Mouse (Mus musculus) cerebellum, adult 2 months (tissue): ENCODE measurements around the gene Smchd1.

Experiments used
- CTCF ChIP-seq: fragments of 200-500 bp; IDR thresholded peaks from 2 replicates; pipeline ENCODE4 v1.5.1; 2011; ENCODE audit warnings: low read depth, mild to moderate bottlenecking, control low read depth, low read length, moderate library complexity, borderline replicate concordance; ENCODE audit not compliant: insufficient read depth
- POLR2A ChIP-seq: fragments of 200-500 bp; IDR thresholded peaks from 2 replicates; pipeline ENCODE4 v1.6.1; 2011; ENCODE audit warnings: low read length, control low read depth, borderline replicate concordance; ENCODE audit not compliant: insufficient read depth

DNA sequence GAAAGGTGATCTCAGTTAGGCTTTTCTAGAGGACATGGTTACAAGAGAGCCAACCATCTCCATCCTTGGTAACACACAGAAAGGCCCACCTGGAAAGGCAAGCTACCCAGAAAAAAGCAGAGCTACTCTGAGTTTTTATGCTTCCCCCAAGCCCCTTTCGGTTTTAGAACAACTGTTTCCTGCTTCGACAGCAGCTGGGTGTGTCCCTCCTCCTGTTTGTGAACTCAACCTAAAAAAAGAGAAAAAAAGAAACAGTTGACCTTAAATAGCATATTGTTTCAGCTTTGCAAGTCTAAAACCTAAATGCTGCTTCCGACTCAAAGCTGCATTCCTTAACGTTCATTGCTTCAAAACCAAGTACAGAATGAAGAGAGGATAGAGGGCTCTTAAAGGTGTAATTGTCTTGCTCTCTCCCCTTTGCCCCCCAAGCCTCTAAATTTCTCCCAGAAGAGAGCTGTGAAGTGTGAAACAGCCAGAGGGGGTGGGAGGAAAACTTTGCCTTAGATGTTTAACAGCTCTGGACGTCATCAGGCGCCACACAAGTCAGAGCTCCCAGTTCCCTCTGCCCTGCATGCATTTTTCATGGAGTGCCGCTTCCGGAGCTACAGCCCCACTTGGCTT, 11.2 kb upstream of the Smchd1 start:
- TF ChIP-seq CTCF (no peak), POLR2A (no peak)
